In genomic region chr11:102406900-102407833, GRCm38 (mm10) we compare ENCODE assay signal across 8 mouse cellular contexts. TPM values are rescaled to one million over a fixed set of nuclear protein-coding genes. Genes with fewer than 3 reads are reported as not detected.
DNase-seq lines count a peak whose midpoint lies in the region; ATAC-seq lines count a peak whose summit lies in the region.

No protein-coding gene starts in this region.

- peak overlapping the region; percentile 89 for H3K9ac ChIP-seq in intestine, embryonic 15.5 days

- peak overlapping the region; percentile 94 for H3K27ac ChIP-seq in intestine, embryonic 15.5 days
- peak overlapping the region; percentile 91 for H3K27ac ChIP-seq in midbrain, embryonic 10.5 days (replicated peaks)

- peaks cover 17% of the 10 kb centered on the region; the same call in 1 of the 2 replicates for H3K4me1 ChIP-seq in intestine, embryonic 15.5 days (replicated peaks)
- H3K4me1 ChIP-seq in midbrain, embryonic 10.5 days: peaks cover 57% of the 10 kb centered on the region

- H3K4me3 ChIP-seq in intestine, embryonic 15.5 days (replicated peaks): peak overlapping the region; percentile 96
- peak overlapping the region; percentile 82 for H3K4me3 ChIP-seq in midbrain, embryonic 10.5 days

- peak overlapping the region; percentile 80 for H3K4me2 ChIP-seq in intestine, embryonic 15.5 days (replicated peaks)

- no peaks in the 10 kb centered on the region for H3K9me3 ChIP-seq in intestine, embryonic 15.5 days
- H3K9me3 ChIP-seq in midbrain, embryonic 10.5 days (replicated peaks): no peaks in the 10 kb centered on the region

- intact Hi-C loops in left cerebral cortex, postnatal 4 days (cut with DNase I): loop anchor here (5.0 kb wide), 1 partner anchor 90 kb away; the partner anchor contains the start of gene Ubtf

- peaks cover 4% of the 10 kb centered on the region; the same call in 1 of the 2 replicates for H3K27me3 ChIP-seq in intestine, embryonic 15.5 days (replicated peaks)
- peaks cover 5% of the 10 kb centered on the region; the same call in 1 of the 2 replicates for H3K27me3 ChIP-seq in midbrain, embryonic 10.5 days (ENCODE audit: low read depth, poor library complexity, severe bottlenecking)

- peak; percentile 82 for ATAC-seq in intestine, embryonic 15.5 days

- peaks cover 21% of the 10 kb centered on the region for H3K36me3 ChIP-seq in intestine, embryonic 15.5 days
- peaks cover 34% of the 10 kb centered on the region for H3K36me3 ChIP-seq in midbrain, embryonic 10.5 days

- WGBS in intestine, embryonic 15.5 days: under 1% methylated on average over 84 of the region's 85 CpGs
- WGBS in midbrain, embryonic 10.5 days: under 1% methylated on average over 85 of the region's 85 CpGs

- peak; percentile 80 for DNase-seq in adrenal gland, adult 8-10 months
- DNase-seq in embryo, embryonic 11 days: peak; percentile 96
- peak; percentile 94 for DNase-seq in gastrocnemius, postnatal 25 days
- peak; percentile 95 for DNase-seq in left cerebral cortex, postnatal 4 days
- DNase-seq in midbrain, embryonic 10.5 days (ENCODE audit: low spot score): peak; percentile 92
- DNase-seq in right cerebral cortex, postnatal 36 days (ENCODE audit: low spot score in 2 of 2): peak; percentile 78 to 85
- peak; percentile 92 to 94 for DNase-seq in urinary bladder, postnatal 4 days (ENCODE audit: low spot score in 2 of 2)

RNA-seq across cellular contexts. Expression of gene Slc25a39, which starts 0.6 kb away (rescaled TPM):
- 100 to 1,000 TPM; 343 to 469 (median 379) TPM for total RNA-seq in adrenal gland, adult 8-10 months (2022)
- total RNA-seq in gastrocnemius, postnatal 25 days (2021): 10 to 100 TPM; 54.4 to 76.1 TPM
- polyA plus RNA-seq in intestine, embryonic 15.5 days (2015; fragmentation: Nextera tagmentation; extraction: Ambion mirVana): 305 and 329 TPM in 2 replicates
- total RNA-seq in left cerebral cortex, postnatal 4 days (2021): 10 to 100 TPM; 57.2 to 58.8 TPM
- polyA plus RNA-seq in midbrain, embryonic 10.5 days (2016; fragmentation: Nextera tagmentation; extraction: Ambion mirVana): 234 and 249 TPM in 2 replicates

RNA-seq across cellular contexts. Expression of gene Rundc3a, which starts 14.0 kb away (rescaled TPM):
- total RNA-seq in adrenal gland, adult 8-10 months (2022): 10 to 100 TPM; 53.9 to 83.9 (median 77.5) TPM
- under 1 TPM in 1 of 2 experiments, not detected in 1; 0.35 TPM for total RNA-seq in gastrocnemius, postnatal 25 days (2021)
- polyA plus RNA-seq in intestine, embryonic 15.5 days (2015; fragmentation: Nextera tagmentation; extraction: Ambion mirVana): 8.7 and 10.8 TPM in 2 replicates
- 100 to 1,000 TPM; 261 to 262 TPM for total RNA-seq in left cerebral cortex, postnatal 4 days (2021)
- polyA plus RNA-seq in midbrain, embryonic 10.5 days (2016; fragmentation: Nextera tagmentation; extraction: Ambion mirVana): 21.5 and 40.7 TPM in 2 replicates

RNA-seq across cellular contexts. Expression of gene Grn, which starts 22.9 kb away (rescaled TPM):
- total RNA-seq in adrenal gland, adult 8-10 months (2022): 100 to 1,000 TPM; 171 to 220 (median 202) TPM
- 10 to 100 TPM; 28.7 to 35.2 TPM for total RNA-seq in gastrocnemius, postnatal 25 days (2021)
- polyA plus RNA-seq in intestine, embryonic 15.5 days (2015; fragmentation: Nextera tagmentation; extraction: Ambion mirVana): 156 and 171 TPM in 2 replicates
- total RNA-seq in left cerebral cortex, postnatal 4 days (2021): 10 to 100 TPM; 54.0 to 58.5 TPM
- polyA plus RNA-seq in midbrain, embryonic 10.5 days (2016; fragmentation: Nextera tagmentation; extraction: Ambion mirVana): 63.5 and 77.1 TPM in 2 replicates

RNA-seq across cellular contexts. Expression of gene Fam171a2, which starts 40.3 kb away (rescaled TPM):
- total RNA-seq in adrenal gland, adult 8-10 months (2022): 1 to 10 TPM; 3.8 to 6.2 (median 5.0) TPM
- 1 to 10 TPM; 1.6 to 2.7 TPM for total RNA-seq in gastrocnemius, postnatal 25 days (2021)
- polyA plus RNA-seq in intestine, embryonic 15.5 days (2015; fragmentation: Nextera tagmentation; extraction: Ambion mirVana): 3.2 and 3.5 TPM in 2 replicates
- total RNA-seq in left cerebral cortex, postnatal 4 days (2021): 100 to 1,000 TPM; 237 to 243 TPM
- polyA plus RNA-seq in midbrain, embryonic 10.5 days (2016; fragmentation: Nextera tagmentation; extraction: Ambion mirVana): 3.0 and 4.0 TPM in 2 replicates

RNA-seq across cellular contexts. Expression of gene Slc4a1, which starts 41.2 kb away (rescaled TPM):
- under 1 TPM; 0.06 to 0.70 (median 0.31) TPM for total RNA-seq in adrenal gland, adult 8-10 months (2022)
- under 1 TPM; 0.08 to 0.56 TPM for total RNA-seq in gastrocnemius, postnatal 25 days (2021)
- 15.2 and 18.0 TPM in 2 replicates for polyA plus RNA-seq in intestine, embryonic 15.5 days (2015; fragmentation: Nextera tagmentation; extraction: Ambion mirVana)
- 1 to 10 TPM in 1 of 2 experiments, under 1 TPM in 1; 0.87 to 1.9 TPM for total RNA-seq in left cerebral cortex, postnatal 4 days (2021)
- polyA plus RNA-seq in midbrain, embryonic 10.5 days (2016; fragmentation: Nextera tagmentation; extraction: Ambion mirVana): 33.8 and 33.9 TPM in 2 replicates

Comparison
In these comparisons a context has a peak if more than half of its experiments do, and no peak if none do; other contexts are left out.
1. Peak in every context shown above with its lines: DNase-seq, ATAC-seq, H3K4me3 ChIP-seq and H3K27ac ChIP-seq.
2. RNA of gene Slc25a39, which starts 0.6 kb away (total RNA-seq): 343 to 469 TPM in adrenal gland, adult 8-10 months; 54.4 to 76.1 TPM in gastrocnemius, postnatal 25 days and 57.2 to 58.8 TPM in left cerebral cortex, postnatal 4 days; every median in the first group is over 4 times any median in the second.
3. RNA of gene Rundc3a, which starts 14.0 kb away (total RNA-seq): 261 to 262 TPM in left cerebral cortex, postnatal 4 days and 53.9 to 83.9 TPM in adrenal gland, adult 8-10 months; 0.35 TPM in gastrocnemius, postnatal 25 days; every median in the first group is over 10 times any median in the second.